Mouse (Mus musculus) lung, adult 2 months (tissue): ENCODE measurements around the gene Disp1.

Experiments used
- CTCF ChIP-seq: fragments of 200-500 bp; IDR thresholded peaks from 2 replicates; pipeline ENCODE4 v1.5.1; 2011; ENCODE audit warnings: mild to moderate bottlenecking, low read length, control low read depth; ENCODE audit not compliant: insufficient read depth
- POLR2A ChIP-seq: fragments of 200-500 bp; IDR thresholded peaks from 2 replicates; pipeline ENCODE4 v1.6.1; 2011; ENCODE audit warnings: low read depth, mild to moderate bottlenecking, control low read depth, low read length, borderline replicate concordance; ENCODE audit errors: extremely low read depth

DNA sequence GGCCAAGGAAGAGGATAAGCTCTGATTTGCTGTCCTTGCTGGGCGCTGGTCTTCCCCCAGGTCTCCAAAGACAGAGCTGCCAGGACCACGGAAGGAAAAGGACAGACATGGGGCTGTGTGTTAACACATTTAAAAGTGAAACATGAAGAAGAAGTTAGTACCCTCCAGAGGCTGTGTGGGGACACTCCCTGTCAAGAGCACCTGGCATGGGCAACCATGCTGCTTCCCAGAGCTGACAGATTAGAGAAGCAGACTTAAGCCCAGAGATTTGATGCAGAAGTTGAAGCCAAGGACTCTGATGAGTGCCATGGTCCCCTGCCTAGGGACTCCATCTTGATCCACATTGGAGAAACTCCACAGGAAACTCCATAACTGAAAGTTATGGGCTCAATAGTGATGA, 160.7 kb downstream of the Disp1 start:
- TF ChIP-seq POLR2A (no peak), CTCF (no peak)
